Mouse (Mus musculus): ENCODE measurements at regions not wholly inside any gene's neighbourhood (a gene's known extent, or its start where the extent isn't known, plus 50 kb on each side); places are given as distances from the start of the nearest gene placed in this dataset.

GRCm38 (mm10) chrX:78797642-78798041 is 60.1 kb downstream of the Fam47c start:
- Histone ChIP-seq H3K4me2 (no peak overlapping the region), H3K27ac (ENCODE audit: low read depth) (no peak overlapping the region), H3K36me3 (ENCODE audit: insufficient read depth) (no peaks in the 10 kb centered on the region), H3K9ac (no peak overlapping the region), H3K4me3 (ENCODE audit: low read depth, low read length) (no peak overlapping the region), H3K9me3 (ENCODE audit: low read depth, low read length) (no peaks in the 10 kb centered on the region), H3K4me1 (ENCODE audit: insufficient read depth) (no peaks in the 10 kb centered on the region), H3K27me3 (ENCODE audit: insufficient read depth, low read length) (no peaks in the 10 kb centered on the region)
- 67% methylated on average over 4 of the region's 4 CpGs for WGBS
- ATAC-seq (ENCODE audit: insufficient read depth) (no peak), DNase-seq (peak; percentile 1)
- peak; percentile 23; the same call in 1 of the 2 replicates for TF ChIP-seq CTCF (IDR thresholded peaks at IDR 0.05; ENCODE audit: low read depth)
